Mouse (Mus musculus): ENCODE data around the gene Gm10128. TPM values are rescaled to one million over a fixed set of nuclear protein-coding genes. Genes with fewer than 3 reads are reported as not detected.
A peak's percentile ranks its signal among the peaks of the same experiment; 100 is the strongest.
"Not testable (repeated sequence)": the region's sequence is repeated elsewhere in the genome, so short reads cannot be mapped to it uniquely, and the experiment has no call there.

Gene Gm10128
- not detected in 2 replicates for polyA plus RNA-seq (2011; ENCODE audit: insufficient read depth, insufficient read length, low read depth, missing spikeins)

DNA sequence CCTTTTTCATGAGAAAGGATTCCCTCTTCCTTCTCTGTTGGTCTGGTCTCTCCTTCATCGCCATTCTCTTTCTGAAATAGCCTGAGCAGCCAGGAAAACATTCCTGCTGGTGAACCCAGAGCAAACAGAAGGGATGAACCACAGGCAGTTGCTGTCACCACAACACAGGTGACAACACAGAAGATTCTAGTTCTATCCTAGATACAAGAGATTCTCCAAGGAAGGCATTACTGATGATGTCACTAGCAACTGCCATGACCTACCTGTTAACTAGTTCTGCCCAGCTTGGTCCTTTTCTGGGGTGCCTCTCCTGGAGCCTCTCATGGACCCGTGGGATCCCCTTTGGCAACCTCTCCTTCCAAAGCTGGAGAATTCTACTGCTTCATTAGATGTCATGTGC, at the start of gene Gm10128:
TSS of gene Gm10128 (minus strand) at position 101 of the 400 bp plus-strand sequence.
- not testable (repeated sequence) for H3K4me1 ChIP-seq (ENCODE audit: control insufficient read depth, insufficient read depth, low read length); H3K36me3 ChIP-seq (ENCODE audit: control insufficient read depth, insufficient read depth, low read length, poor library complexity, severe bottlenecking); H3K27ac ChIP-seq (ENCODE audit: insufficient read depth, low read length); H3K9ac ChIP-seq (ENCODE audit: low read depth, poor library complexity, severe bottlenecking); H3K9me3 ChIP-seq (replicated peaks; ENCODE audit: control insufficient read depth, insufficient read depth, low read length, poor library complexity, severe bottlenecking); H3K4me3 ChIP-seq (ENCODE audit: low read depth, low read length); H3K27me3 ChIP-seq (ENCODE audit: control insufficient read depth, insufficient read depth, low read length, poor library complexity, severe bottlenecking)

- H3K27me3 ChIP-seq (ENCODE audit: control insufficient read depth, insufficient read depth, low read length, poor library complexity, severe bottlenecking); H3K9ac ChIP-seq (ENCODE audit: low read depth, poor library complexity, severe bottlenecking); H3K9me3 ChIP-seq (replicated peaks; ENCODE audit: control insufficient read depth, insufficient read depth, low read length, poor library complexity, severe bottlenecking); H3K4me3 ChIP-seq (ENCODE audit: low read depth, low read length); H3K36me3 ChIP-seq (ENCODE audit: control insufficient read depth, insufficient read depth, low read length, poor library complexity, severe bottlenecking); H3K4me1 ChIP-seq (ENCODE audit: control insufficient read depth, insufficient read depth, low read length); H3K27ac ChIP-seq (ENCODE audit: insufficient read depth, low read length): not testable (repeated sequence)
These were observed 37.4 kb upstream of the Gm10128 start for GRCm38 (mm10) chr14:7681170-7681569.

DNA sequence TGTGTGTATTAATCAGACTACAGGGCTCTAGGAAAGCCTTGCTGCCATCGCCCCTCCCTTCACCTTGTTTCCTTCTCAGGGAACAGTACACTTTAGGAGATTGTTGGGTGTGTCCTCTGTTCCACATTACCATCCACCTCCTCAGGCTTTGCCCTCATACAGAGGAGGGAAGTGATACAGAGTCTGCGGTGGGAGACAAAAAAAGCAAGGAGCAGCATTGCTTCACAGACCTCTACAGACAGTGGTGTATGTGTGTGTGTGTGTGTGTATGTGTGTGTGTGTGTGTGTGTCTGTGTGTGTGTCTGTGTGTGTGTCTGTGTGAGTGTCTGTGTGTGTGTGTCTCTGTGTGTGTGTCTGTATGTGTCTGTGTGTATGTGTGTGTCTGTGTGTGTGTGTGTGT, 18.7 kb upstream of the Gm10128 start:
- not testable (repeated sequence) for H3K36me3 ChIP-seq (ENCODE audit: control insufficient read depth, insufficient read depth, low read length, poor library complexity, severe bottlenecking); H3K27me3 ChIP-seq (ENCODE audit: control insufficient read depth, insufficient read depth, low read length, poor library complexity, severe bottlenecking); H3K4me1 ChIP-seq (ENCODE audit: control insufficient read depth, insufficient read depth, low read length); H3K4me3 ChIP-seq (ENCODE audit: low read depth, low read length); H3K27ac ChIP-seq (ENCODE audit: insufficient read depth, low read length); H3K9ac ChIP-seq (ENCODE audit: low read depth, poor library complexity, severe bottlenecking); H3K9me3 ChIP-seq (replicated peaks; ENCODE audit: control insufficient read depth, insufficient read depth, low read length, poor library complexity, severe bottlenecking)

DNA sequence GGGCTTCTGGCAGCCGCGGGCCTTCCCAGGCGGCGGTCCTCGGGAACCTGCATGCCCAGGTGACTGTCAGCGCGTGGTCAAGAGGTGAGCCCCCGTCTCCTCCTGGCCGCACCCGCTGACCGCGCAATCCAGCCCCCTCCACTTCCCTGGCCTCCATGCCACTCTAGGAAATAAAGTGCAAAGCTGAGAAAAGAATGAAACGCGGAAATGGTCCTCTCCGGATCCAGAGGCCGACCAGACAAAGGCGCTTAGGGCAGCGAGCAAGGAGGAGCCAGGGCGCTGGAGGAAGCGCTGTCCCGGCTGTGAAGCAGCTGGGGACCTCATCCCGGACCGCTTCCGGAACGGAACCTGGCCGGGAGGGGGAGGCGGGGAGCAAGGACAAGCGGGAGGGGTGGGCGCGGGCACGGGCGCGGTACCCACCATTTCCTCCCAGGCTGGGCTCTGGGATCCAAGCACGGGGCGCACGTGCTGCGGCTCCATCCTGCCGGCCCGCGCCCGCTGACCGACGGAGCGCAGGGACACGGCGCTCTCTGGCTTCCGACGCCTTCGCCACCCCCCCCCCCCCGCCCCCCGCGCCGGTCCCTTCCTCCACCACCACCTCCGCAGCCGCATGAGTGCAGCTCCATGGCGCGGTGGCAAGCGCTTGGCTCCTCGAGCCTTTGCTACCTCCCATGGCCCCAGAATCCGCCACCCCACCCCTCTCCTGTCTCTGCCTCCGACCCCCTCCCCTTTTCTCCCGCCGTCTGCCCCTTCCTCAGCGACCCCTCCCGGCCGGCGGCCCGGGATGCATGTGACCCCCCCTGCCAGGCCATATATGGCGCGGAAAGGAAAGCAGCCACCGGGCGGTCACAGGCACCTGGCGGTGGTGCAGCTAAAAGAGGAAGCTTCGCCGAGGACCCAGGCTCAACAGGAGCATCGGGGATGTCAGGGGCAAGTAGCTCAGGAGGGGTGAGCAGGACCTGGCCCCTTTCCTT, 14.6 kb upstream of the Gm10128 start:
- H3K4me1 ChIP-seq (ENCODE audit: control insufficient read depth, insufficient read depth, low read length); H3K36me3 ChIP-seq (ENCODE audit: control insufficient read depth, insufficient read depth, low read length, poor library complexity, severe bottlenecking); H3K27me3 ChIP-seq (ENCODE audit: control insufficient read depth, insufficient read depth, low read length, poor library complexity, severe bottlenecking); H3K9me3 ChIP-seq (replicated peaks; ENCODE audit: control insufficient read depth, insufficient read depth, low read length, poor library complexity, severe bottlenecking); H3K27ac ChIP-seq (ENCODE audit: insufficient read depth, low read length): not testable (repeated sequence)
- peak overlapping the region; percentile 33 for H3K4me3 ChIP-seq (ENCODE audit: low read depth, low read length)
- H3K9ac ChIP-seq (ENCODE audit: low read depth, poor library complexity, severe bottlenecking): peak overlapping the region; percentile 50; the same call in 1 of the 2 replicates

GRCm38 (mm10) chr14:7657456-7657855, 13.7 kb upstream of the Gm10128 start:
- H3K27ac ChIP-seq (ENCODE audit: insufficient read depth, low read length); H3K4me1 ChIP-seq (ENCODE audit: control insufficient read depth, insufficient read depth, low read length); H3K4me3 ChIP-seq (ENCODE audit: low read depth, low read length); H3K27me3 ChIP-seq (ENCODE audit: control insufficient read depth, insufficient read depth, low read length, poor library complexity, severe bottlenecking); H3K9ac ChIP-seq (ENCODE audit: low read depth, poor library complexity, severe bottlenecking); H3K9me3 ChIP-seq (replicated peaks; ENCODE audit: control insufficient read depth, insufficient read depth, low read length, poor library complexity, severe bottlenecking); H3K36me3 ChIP-seq (ENCODE audit: control insufficient read depth, insufficient read depth, low read length, poor library complexity, severe bottlenecking): not testable (repeated sequence)

- H3K4me3 ChIP-seq (ENCODE audit: low read depth, low read length); H3K9ac ChIP-seq (ENCODE audit: low read depth, poor library complexity, severe bottlenecking); H3K27ac ChIP-seq (ENCODE audit: insufficient read depth, low read length); H3K4me1 ChIP-seq (ENCODE audit: control insufficient read depth, insufficient read depth, low read length); H3K9me3 ChIP-seq (replicated peaks; ENCODE audit: control insufficient read depth, insufficient read depth, low read length, poor library complexity, severe bottlenecking); H3K27me3 ChIP-seq (ENCODE audit: control insufficient read depth, insufficient read depth, low read length, poor library complexity, severe bottlenecking); H3K36me3 ChIP-seq (ENCODE audit: control insufficient read depth, insufficient read depth, low read length, poor library complexity, severe bottlenecking): not testable (repeated sequence)
These were observed 48.3 kb downstream of the Gm10128 start, which contains the start of gene Gm10338 for GRCm38 (mm10) chr14:7595492-7595891. TSS of gene Gm10338 (minus strand) at chr14:7595592.

Other genes with a start within 250 kb of the Gm10128 start
- gene Gm3755, start 193.1 kb downstream of the Gm10128 start, polyA plus RNA-seq (2011; ENCODE audit: insufficient read depth, insufficient read length, low read depth, missing spikeins): not detected in 2 replicates
- gene Gm3752, start 160.2 kb downstream of the Gm10128 start, polyA plus RNA-seq (2011; ENCODE audit: insufficient read depth, insufficient read length, low read depth, missing spikeins): 0.62 and 0.73 TPM in 2 replicates
- 0.46 and 1.2 TPM in 2 replicates for gene Gm3558, start 75.4 kb downstream of the Gm10128 start, polyA plus RNA-seq (2011; ENCODE audit: insufficient read depth, insufficient read length, low read depth, missing spikeins)
- not detected in 2 replicates for gene Gm10338, start 48.4 kb downstream of the Gm10128 start, polyA plus RNA-seq (2011; ENCODE audit: insufficient read depth, insufficient read length, low read depth, missing spikeins)
- gene Gm26661, start 147.6 kb upstream of the Gm10128 start, polyA plus RNA-seq (2011; ENCODE audit: insufficient read depth, insufficient read length, low read depth, missing spikeins): not detected in 2 replicates
- 326 and 328 TPM in 2 replicates for gene Flnb, start 174.0 kb upstream of the Gm10128 start, polyA plus RNA-seq (2011; ENCODE audit: insufficient read depth, insufficient read length, low read depth, missing spikeins)

All from ES-Bruce4 (cell line).